Mouse (Mus musculus): ENCODE results near the gene Npw. TPM values are rescaled to one million over a fixed set of nuclear protein-coding genes. Genes with fewer than 3 reads are reported as not detected.
"Not testable (repeated sequence)": the region's sequence is repeated elsewhere in the genome, so short reads cannot be mapped to it uniquely, and the experiment has no call there.

The Npw gene
- polyA plus RNA-seq, 1 experiment from 2014 or later = not detected

- Histone ChIP-seq H3K36me3 (ENCODE audit: control insufficient read depth, insufficient read depth, low read length) (peaks cover 32% of the 10 kb centered on the region), H3K4me3 (ENCODE audit: low read depth, low read length) (no peak overlapping the region), H3K9ac (ENCODE audit: low read length) (no peak overlapping the region), H3K9me3 (ENCODE audit: control insufficient read depth, low read length) (no peaks in the 10 kb centered on the region), H3K27ac (ENCODE audit: low read depth, low read length) (no peak overlapping the region), H3K4me2 (no peak overlapping the region), H3K27me3 (ENCODE audit: control insufficient read depth, insufficient read depth, low read length) (no peaks in the 10 kb centered on the region), H3K4me1 (ENCODE audit: control insufficient read depth, insufficient read depth, low read length) (peaks cover 3% of the 10 kb centered on the region)
- DNase-seq (ENCODE audit: low spot score, missing footprints) = no peak
- no peak for ATAC-seq (ENCODE audit: low FRiP score)
- WGBS = 88% methylated on average over 5 of the region's 5 CpGs
Measured at GRCm38 (mm10) chr17:24676877-24677276, 18.6 kb upstream of the Npw start.

- DNase-seq (ENCODE audit: low spot score, missing footprints) = peak; percentile 95
- 59% methylated on average over 2 of the region's 2 CpGs for WGBS
- Histone ChIP-seq H3K36me3 (ENCODE audit: control insufficient read depth, insufficient read depth, low read length) (peaks cover 27% of the 10 kb centered on the region), H3K27me3 (ENCODE audit: control insufficient read depth, insufficient read depth, low read length) (no peaks in the 10 kb centered on the region), H3K9me3 (ENCODE audit: control insufficient read depth, low read length) (no peaks in the 10 kb centered on the region), H3K4me1 (ENCODE audit: control insufficient read depth, insufficient read depth, low read length) (peaks cover 10% of the 10 kb centered on the region), H3K4me3 (ENCODE audit: low read depth, low read length) (no peak overlapping the region), H3K4me2 (no peak overlapping the region), H3K9ac (ENCODE audit: low read length) (no peak overlapping the region), H3K27ac (ENCODE audit: low read depth, low read length) (no peak overlapping the region)
- ATAC-seq (ENCODE audit: low FRiP score) = no peak
Measured at GRCm38 (mm10) chr17:24676187-24676586, 17.9 kb upstream of the Npw start.

DNA sequence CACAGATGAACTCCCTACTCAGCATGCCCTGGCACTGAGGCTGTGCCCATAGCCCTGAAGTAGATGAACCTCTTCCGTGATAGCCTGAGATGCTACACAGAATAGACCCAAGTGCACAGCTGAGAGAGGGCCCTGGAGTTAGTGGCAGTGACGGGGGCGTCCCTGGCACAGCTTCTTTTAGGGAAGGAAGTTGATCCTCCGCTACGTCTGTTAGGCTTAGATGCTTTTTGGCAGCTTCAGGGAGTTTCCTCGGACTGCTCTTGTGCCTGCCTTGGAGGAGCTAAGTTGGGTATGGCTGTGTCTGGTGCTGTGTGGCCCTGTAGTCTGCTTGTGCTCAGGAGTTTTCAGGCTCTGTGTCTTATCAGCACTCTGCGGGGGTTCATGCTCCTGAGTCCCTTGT lies 16.0 kb upstream of the Npw start:
- Histone ChIP-seq H3K4me2 (no peak overlapping the region), H3K9ac (ENCODE audit: low read length) (no peak overlapping the region), H3K27ac (ENCODE audit: low read depth, low read length) (no peak overlapping the region), H3K4me1 (ENCODE audit: control insufficient read depth, insufficient read depth, low read length) (peaks cover 20% of the 10 kb centered on the region), H3K27me3 (ENCODE audit: control insufficient read depth, insufficient read depth, low read length) (no peaks in the 10 kb centered on the region), H3K36me3 (ENCODE audit: control insufficient read depth, insufficient read depth, low read length) (peaks cover 18% of the 10 kb centered on the region), H3K4me3 (ENCODE audit: low read depth, low read length) (no peak overlapping the region), H3K9me3 (ENCODE audit: control insufficient read depth, low read length) (no peaks in the 10 kb centered on the region)
- WGBS = 89% methylated on average over 7 of the region's 7 CpGs
- DNase-seq (ENCODE audit: low spot score, missing footprints) (no peak), ATAC-seq (ENCODE audit: low FRiP score) (no peak)

GRCm38 (mm10) chr17:24672141-24672540 lies 13.9 kb upstream of the Npw start:
- Histone ChIP-seq H3K4me2 (no peak overlapping the region), H3K4me1 (ENCODE audit: control insufficient read depth, insufficient read depth, low read length) (peaks cover 24% of the 10 kb centered on the region), H3K4me3 (ENCODE audit: low read depth, low read length) (no peak overlapping the region), H3K9ac (ENCODE audit: low read length) (peak overlapping the region; percentile 24; the same call in 1 of the 2 replicates), H3K36me3 (ENCODE audit: control insufficient read depth, insufficient read depth, low read length) (peaks cover 4% of the 10 kb centered on the region; the same call in 1 of the 2 replicates), H3K27ac (ENCODE audit: low read depth, low read length) (no peak overlapping the region), H3K9me3 (ENCODE audit: control insufficient read depth, low read length) (no peaks in the 10 kb centered on the region), H3K27me3 (ENCODE audit: control insufficient read depth, insufficient read depth, low read length) (no peaks in the 10 kb centered on the region)
- 47% methylated on average over 5 of the region's 5 CpGs for WGBS
- no peak for ATAC-seq (ENCODE audit: low FRiP score)
- no peak for DNase-seq (ENCODE audit: low spot score, missing footprints)

DNA sequence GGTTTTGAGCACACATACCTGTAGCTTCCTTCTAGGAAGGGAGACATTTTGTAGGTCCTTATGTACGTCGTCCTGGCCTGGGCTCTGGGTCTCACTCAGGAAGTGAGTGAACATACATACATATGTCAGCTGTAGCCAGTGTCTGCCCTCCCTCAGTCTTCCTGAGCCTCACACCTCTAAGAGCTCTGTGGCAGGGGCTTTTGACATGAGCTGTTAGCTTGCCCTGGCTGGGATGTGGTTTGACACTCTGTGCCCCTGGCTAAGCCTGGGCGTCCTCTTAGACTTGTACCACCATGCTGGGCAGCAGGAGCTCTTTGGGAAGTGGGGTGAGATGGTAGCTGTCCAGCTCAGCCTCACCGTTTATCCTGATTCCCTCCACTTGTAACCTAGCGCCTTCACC lies 13.1 kb upstream of the Npw start:
- Histone ChIP-seq H3K4me1 (ENCODE audit: control insufficient read depth, insufficient read depth, low read length) (peaks cover 24% of the 10 kb centered on the region), H3K9ac (ENCODE audit: low read length) (no peak overlapping the region; the same call in 1 of the 2 replicates), H3K4me2 (no peak overlapping the region), H3K27ac (ENCODE audit: low read depth, low read length) (no peak overlapping the region), H3K36me3 (ENCODE audit: control insufficient read depth, insufficient read depth, low read length) (no peaks in the 10 kb centered on the region), H3K9me3 (ENCODE audit: control insufficient read depth, low read length) (no peaks in the 10 kb centered on the region), H3K4me3 (ENCODE audit: low read depth, low read length) (peak overlapping the region; percentile 3; the same call in 1 of the 2 replicates), H3K27me3 (ENCODE audit: control insufficient read depth, insufficient read depth, low read length) (no peaks in the 10 kb centered on the region)
- WGBS = 80% methylated on average over 5 of the region's 5 CpGs
- no peak for ATAC-seq (ENCODE audit: low FRiP score)
- DNase-seq (ENCODE audit: low spot score, missing footprints) = no peak

GRCm38 (mm10) chr17:24670246-24670844 lies 12.1 kb upstream of the Npw start:
- 14% methylated on average over 8 of the region's 8 CpGs for WGBS
- peaks cover 24% of the 10 kb centered on the region for H3K4me1 ChIP-seq (ENCODE audit: control insufficient read depth, insufficient read depth, low read length)
- H3K4me2 ChIP-seq = peak overlapping the region; percentile 88
- peak; percentile 91 for DNase-seq (ENCODE audit: low spot score, missing footprints)
- peak overlapping the region; percentile 98 for H3K4me3 ChIP-seq (ENCODE audit: low read depth, low read length)
- H3K27me3 ChIP-seq (ENCODE audit: control insufficient read depth, insufficient read depth, low read length) = no peaks in the 10 kb centered on the region
- peak overlapping the region; percentile 98 for H3K9ac ChIP-seq (ENCODE audit: low read length)
- H3K9me3 ChIP-seq (ENCODE audit: control insufficient read depth, low read length) = no peaks in the 10 kb centered on the region
- H3K27ac ChIP-seq (ENCODE audit: low read depth, low read length) = peak overlapping the region; percentile 61; the same call in 1 of the 2 replicates
- no peak for ATAC-seq (ENCODE audit: low FRiP score)
- H3K36me3 ChIP-seq (ENCODE audit: control insufficient read depth, insufficient read depth, low read length) = no peaks in the 10 kb centered on the region

DNA sequence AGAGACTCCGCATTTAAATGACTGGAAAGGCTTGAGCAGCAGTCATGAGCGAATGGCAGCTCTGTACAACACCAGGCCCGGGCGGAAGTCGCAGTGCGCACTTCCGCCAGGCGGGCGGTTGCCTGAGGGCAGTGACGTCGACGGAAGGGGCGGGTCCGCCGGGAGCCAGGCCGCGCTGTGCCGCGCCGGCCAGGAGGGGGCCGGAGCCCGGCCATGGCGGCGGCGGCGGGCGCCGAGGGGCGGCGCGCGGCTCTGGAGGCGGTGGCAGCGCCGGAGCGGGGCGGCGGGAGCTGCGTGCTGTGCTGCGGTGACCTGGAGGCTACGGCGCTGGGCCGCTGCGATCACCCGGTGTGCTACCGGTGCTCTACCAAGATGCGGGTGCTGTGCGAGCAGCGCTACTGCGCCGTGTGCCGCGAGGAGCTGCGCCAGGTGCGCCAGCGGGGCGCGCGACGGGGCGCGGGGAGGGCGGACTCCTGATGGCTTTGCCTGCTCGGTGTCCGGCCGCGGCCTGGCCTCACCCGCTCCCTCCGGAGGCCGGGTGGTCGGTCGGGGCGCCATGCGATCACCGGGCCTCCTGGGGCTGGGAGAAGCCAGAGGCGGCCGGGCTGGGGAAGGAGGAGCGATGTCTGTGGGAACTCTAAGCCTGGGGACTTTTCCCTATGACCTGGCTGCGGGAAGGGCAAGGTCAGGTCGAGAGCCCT lies 11.4 kb upstream of the Npw start, which contains the start of gene Zfp598:
Zfp598 (plus strand) TSS at position 143 of the 701 bp plus-strand sequence.
- H3K27me3 ChIP-seq (ENCODE audit: control insufficient read depth, insufficient read depth, low read length) = no peaks in the 10 kb centered on the region
- H3K4me1 ChIP-seq (ENCODE audit: control insufficient read depth, insufficient read depth, low read length) = peaks cover 24% of the 10 kb centered on the region
- DNase-seq (ENCODE audit: low spot score, missing footprints) = peak; percentile 99
- peak within 1 kb of the TSS; percentile 61 for H3K27ac ChIP-seq (ENCODE audit: low read depth, low read length)
- H3K36me3 ChIP-seq (ENCODE audit: control insufficient read depth, insufficient read depth, low read length) = no peaks in the 10 kb centered on the region
- H3K9me3 ChIP-seq (ENCODE audit: control insufficient read depth, low read length) = no peaks in the 10 kb centered on the region
- ATAC-seq (ENCODE audit: low FRiP score) = peak; percentile 99
- peak within 1 kb of the TSS; percentile 98 for H3K9ac ChIP-seq (ENCODE audit: low read length)
- peak within 1 kb of the TSS; percentile 98 for H3K4me3 ChIP-seq (ENCODE audit: low read depth, low read length)
- under 1% methylated on average over 71 of the region's 80 CpGs for WGBS
- H3K4me2 ChIP-seq = peak within 1 kb of the TSS; percentile 88

DNA sequence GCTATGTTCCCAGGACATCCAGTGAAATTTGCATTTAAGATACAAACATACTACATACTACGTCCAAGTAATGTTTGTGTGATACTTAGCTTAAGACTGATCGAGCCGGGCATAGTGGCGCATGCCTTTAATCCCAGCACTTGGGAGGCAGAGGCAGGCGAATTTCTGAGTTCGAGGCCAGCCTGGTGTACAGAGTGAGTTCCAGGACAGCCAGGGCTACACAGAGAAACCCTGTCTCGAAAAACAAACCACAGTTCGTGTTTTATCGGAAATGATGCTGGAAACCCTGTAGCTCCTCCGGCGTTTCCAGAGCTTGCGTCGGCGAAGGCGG lies 10.9 kb upstream of the Npw start:
- peaks cover 24% of the 10 kb centered on the region for H3K4me1 ChIP-seq (ENCODE audit: control insufficient read depth, insufficient read depth, low read length)
- DNase-seq (ENCODE audit: low spot score, missing footprints); H3K36me3 ChIP-seq (ENCODE audit: control insufficient read depth, insufficient read depth, low read length); H3K27ac ChIP-seq (ENCODE audit: low read depth, low read length); H3K9me3 ChIP-seq (ENCODE audit: control insufficient read depth, low read length); H3K27me3 ChIP-seq (ENCODE audit: control insufficient read depth, insufficient read depth, low read length): not testable (repeated sequence)
- 11% methylated on average over 15 of the region's 15 CpGs for WGBS
- peak overlapping the region; percentile 88 for H3K4me2 ChIP-seq
- peak overlapping the region; percentile 98 for H3K9ac ChIP-seq (ENCODE audit: low read length)
- peak; percentile 56 for ATAC-seq (ENCODE audit: low FRiP score)
- peak overlapping the region; percentile 98 for H3K4me3 ChIP-seq (ENCODE audit: low read depth, low read length)

DNA sequence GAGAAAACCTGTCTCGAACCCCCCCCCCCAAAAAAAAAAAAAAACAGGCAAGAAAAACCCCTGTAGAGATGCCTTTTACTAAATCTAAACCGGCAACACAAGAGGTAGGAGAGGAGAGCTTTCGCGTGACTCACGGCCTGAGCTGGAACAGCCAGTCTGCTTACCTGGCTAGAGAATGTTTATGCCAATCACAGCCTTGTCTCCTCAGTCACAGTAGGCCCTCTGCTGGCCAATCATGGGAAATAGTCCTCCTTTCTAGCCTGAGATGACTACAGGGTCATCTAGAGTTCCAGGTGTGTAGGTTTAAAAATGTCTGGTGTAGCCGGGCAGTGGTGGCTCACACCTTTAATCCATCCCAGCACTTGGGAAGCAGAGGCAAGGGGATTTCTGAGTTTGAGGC lies 9.2 kb upstream of the Npw start:
- DNase-seq (ENCODE audit: low spot score, missing footprints) (no peak), ATAC-seq (ENCODE audit: low FRiP score) (no peak)
- 32% methylated on average over 6 of the region's 6 CpGs for WGBS
- no peaks in the 10 kb centered on the region for H3K9me3 ChIP-seq (ENCODE audit: control insufficient read depth, low read length)
- peaks cover 24% of the 10 kb centered on the region for H3K4me1 ChIP-seq (ENCODE audit: control insufficient read depth, insufficient read depth, low read length)
- no peaks in the 10 kb centered on the region for H3K36me3 ChIP-seq (ENCODE audit: control insufficient read depth, insufficient read depth, low read length)
- H3K4me2 ChIP-seq = no peak overlapping the region
- H3K9ac ChIP-seq (ENCODE audit: low read length) = no peak overlapping the region
- no peak overlapping the region for H3K4me3 ChIP-seq (ENCODE audit: low read depth, low read length)
- H3K27ac ChIP-seq (ENCODE audit: low read depth, low read length) = no peak overlapping the region
- no peaks in the 10 kb centered on the region for H3K27me3 ChIP-seq (ENCODE audit: control insufficient read depth, insufficient read depth, low read length)

All from midbrain, embryonic 11.5 days (tissue).